Mouse (Mus musculus) C2C12 (cell line): ENCODE data around the gene Prr11.

Source experiments
- CEBPB ChIP-seq: IDR thresholded peaks from one replicate; pipeline ENCODE4 v1.6.1; 2011; ENCODE audit warnings: low read depth, mild to moderate bottlenecking, control low read depth, moderate library complexity
- CTCF ChIP-seq: IDR thresholded peaks from one replicate; pipeline ENCODE4 v1.5.1; 2011; ENCODE audit not compliant: control insufficient read depth, insufficient read depth, insufficient read length
- FOSL1 ChIP-seq: IDR thresholded peaks from one replicate; pipeline ENCODE4 v1.8.0; 2011; ENCODE audit warnings: mild to moderate bottlenecking, low read length; ENCODE audit not compliant: poor library complexity, insufficient read depth, severe bottlenecking
- MAX ChIP-seq: IDR thresholded peaks from one replicate; pipeline ENCODE4 v1.6.1; 2011; ENCODE audit warnings: mild to moderate bottlenecking, control low read depth
- MYOD1 ChIP-seq: IDR thresholded peaks from one replicate; pipeline ENCODE4 v1.6.1; 2011; ENCODE audit warnings: low read depth; ENCODE audit not compliant: control insufficient read depth, insufficient read length
- MYOG ChIP-seq: IDR thresholded peaks from one replicate; pipeline ENCODE4 v1.6.1; 2011; ENCODE audit not compliant: control insufficient read depth, insufficient read length; ENCODE audit errors: extremely low read depth
- USF1 ChIP-seq: IDR thresholded peaks from one replicate; pipeline ENCODE4 v1.6.1; 2011; ENCODE audit warnings: low read depth, mild to moderate bottlenecking, control low read depth, moderate library complexity

DNA sequence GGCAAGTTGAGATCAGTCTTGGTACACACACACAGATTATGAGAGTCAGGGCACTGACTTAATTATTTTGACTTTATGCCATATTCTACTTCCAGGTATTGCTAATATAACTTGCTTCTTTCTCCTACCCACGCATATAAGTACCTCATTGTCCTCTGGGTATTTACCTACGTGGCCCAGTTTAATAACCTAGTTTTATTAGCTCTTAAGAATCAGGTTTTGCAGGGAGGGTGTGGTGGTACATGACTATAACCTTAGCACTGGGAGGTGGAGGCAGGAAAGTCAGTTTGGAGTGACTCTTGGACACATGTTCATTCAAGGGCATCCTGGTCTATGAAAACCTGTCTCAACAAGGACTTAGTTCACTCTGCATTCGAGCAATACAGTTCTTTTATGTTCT lies 46.4 kb downstream of the Prr11 start:
- TF ChIP-seq CTCF (no peak), MYOG (no peak), MAX (no peak), FOSL1 (no peak), CEBPB (no peak), MYOD1 (no peak), USF1 (no peak)
